Mouse (Mus musculus) adrenal gland, adult 18-20 months (tissue): ENCODE measurements at regions not wholly inside any gene's neighbourhood (a gene's known extent, or its start where the extent isn't known, plus 50 kb on each side); places are given as distances from the start of the nearest gene placed in this dataset.
A peak's percentile ranks its signal among the peaks of the same experiment; 100 is the strongest.

Source experiments
- DNase-seq, 2 experiments: peaks; one replicate each; pipeline ENCODE4 v3.0.0; 2021 to 2022; ENCODE audit warnings: low spot score in 2 of 2

DNA sequence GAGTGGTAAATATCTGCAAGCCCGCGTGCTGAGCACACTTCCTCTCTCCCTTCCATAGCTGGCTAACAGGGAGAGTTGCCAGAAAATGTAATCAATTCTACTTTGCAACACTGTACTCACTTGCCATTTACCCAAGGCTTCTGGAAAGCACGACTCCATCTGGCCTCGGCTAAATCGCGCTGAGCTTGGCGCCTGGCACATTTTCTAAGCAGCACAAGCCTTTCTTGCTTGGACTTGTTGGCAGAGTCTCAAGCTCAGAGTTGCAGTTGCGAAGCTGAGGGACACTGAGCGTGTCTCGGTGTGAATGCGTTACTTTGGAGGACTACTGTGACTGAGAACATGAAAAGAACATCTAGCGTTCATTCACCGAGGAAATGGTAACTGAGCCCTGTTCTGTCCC is 164.9 kb upstream of the Lmcd1 start:
- DNase-seq, result no peak

DNA sequence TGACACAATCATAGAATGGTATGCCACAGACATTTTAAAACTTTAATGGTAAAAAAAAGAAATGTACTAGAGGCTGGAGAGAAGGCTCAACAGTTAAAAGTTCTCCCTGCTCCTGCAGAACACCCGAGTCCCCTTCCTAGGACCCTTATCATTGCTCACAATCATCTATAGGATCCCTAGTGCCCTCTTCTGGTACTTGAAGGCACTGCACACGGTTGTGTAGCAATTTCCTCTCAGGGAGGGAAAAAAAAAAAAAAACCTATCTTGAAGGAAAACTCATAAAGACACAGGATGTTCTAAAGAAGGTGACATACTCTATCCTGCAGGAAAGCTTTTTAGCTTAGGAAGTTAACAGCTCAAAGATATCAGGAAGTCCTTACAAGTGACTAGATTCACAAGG is 154.4 kb upstream of the Lmcd1 start:
- no peak for DNase-seq

DNA sequence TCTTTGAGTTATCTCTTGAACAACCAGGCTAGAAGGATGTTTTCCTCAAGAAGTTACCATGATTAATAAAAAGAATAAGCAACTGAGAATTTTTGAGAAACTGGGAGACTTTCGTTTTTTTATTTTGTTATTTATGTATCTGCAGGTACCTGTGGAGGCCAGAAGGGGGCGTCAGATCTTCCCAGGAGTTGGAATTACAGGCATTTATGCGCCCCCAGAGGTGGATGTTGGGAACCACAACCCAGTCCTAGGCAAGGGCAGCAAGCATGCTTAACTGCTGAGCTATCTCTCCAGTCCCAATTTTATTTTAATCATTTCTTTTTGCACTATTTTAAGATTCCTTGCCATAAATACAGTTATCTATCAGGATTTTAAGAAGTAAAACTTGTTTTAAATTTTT is 140.0 kb upstream of the Lmcd1 start:
- DNase-seq, result peak; percentile 6 to 22

DNA sequence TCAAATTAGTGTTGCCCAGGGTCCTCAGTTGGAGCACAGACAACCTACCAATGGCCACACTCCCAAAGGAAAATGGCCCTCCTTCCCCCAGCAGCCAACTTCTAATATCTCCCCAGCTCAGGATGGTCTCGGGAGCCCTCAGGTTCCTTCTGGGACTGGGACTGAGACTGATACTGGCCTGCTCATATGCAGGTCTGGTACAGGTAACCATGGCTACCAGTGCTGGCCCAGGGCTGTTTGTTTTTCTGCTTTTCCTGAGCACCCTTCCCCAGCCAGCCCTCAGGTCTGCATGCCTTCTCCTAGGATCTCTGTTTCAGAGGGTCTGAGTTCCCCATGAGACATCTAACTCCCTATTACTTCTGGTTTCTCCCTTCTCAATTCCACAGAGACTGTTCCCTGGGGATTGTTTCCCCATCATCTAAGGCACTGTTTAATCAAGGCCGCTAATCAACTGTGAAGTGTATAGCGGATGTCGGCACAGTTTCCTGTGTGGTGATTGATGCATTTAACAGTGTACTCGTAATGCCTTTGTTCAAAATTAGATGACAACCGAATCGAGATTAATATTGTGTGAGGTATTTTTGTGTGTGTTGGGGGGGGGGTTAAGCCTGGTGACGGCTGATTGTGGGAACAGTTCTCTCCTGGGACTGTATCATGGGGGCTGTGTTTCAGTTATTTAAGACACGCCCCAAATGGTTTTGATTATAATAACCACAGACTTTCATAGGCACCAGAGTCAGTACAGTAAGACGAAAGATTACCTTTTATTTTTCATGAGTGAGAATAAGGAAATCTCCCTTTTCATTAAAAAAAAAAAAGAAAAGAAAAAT is 120.8 kb upstream of the Lmcd1 start:
- no peak for DNase-seq

DNA sequence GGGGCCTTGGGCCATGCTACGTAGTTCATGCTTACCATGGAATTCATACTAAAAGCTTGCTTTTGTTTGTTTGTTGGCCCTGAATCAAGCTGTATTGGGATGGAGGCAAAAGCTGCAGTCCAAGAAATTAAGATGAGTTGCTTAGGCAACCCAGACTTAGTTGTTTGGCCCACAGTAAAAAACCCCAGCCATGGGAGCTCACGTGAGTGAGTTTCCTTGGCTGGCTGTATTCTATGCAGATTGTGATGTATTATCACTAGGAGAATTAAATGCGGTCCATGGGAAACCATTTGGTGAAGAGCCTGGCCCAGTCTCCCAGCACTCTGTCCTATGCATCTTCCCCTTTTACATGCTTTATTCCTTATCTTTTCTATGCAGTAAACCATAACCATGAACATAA is 106.1 kb upstream of the Lmcd1 start:
- DNase-seq, result no peak

DNA sequence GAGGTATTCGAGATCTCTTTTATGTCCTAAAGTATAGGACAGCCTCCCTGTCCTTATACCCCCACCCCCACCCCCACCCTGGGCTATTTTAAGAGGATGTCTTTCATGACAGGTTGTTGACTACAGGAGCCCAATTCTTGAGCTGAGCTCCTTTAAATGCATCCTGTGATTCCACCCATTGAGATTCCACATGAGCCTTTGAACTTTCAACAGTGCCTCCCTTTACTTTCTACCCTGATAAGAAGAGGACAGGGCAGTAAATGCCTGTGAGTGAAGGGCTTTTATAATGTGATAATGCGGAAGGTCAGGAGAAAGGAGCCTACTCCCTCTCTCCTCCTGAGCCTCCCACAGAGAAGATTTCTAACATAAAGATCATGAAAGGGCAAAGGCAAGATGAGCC is 97.2 kb upstream of the Lmcd1 start:
- no peak for DNase-seq

DNA sequence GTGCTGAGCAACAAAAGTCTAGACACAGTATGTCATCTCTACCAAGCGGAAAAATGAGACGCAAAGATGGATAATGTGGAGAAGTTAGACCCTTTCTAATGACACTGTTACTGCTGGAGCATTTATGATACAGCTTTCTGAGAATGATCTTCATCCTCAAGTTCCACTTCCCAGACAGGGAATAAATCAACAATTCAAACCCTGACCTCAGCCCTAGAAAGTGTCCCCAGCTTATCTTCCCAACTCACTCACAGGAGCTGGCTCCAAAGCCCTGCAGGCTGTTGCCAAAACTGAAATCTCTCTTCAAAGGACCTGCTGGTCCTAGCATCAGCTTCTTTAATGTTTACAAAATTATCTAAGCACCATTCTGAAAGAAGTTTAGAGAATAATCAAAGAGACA is 85.9 kb upstream of the Lmcd1 start:
- no peak for DNase-seq

DNA sequence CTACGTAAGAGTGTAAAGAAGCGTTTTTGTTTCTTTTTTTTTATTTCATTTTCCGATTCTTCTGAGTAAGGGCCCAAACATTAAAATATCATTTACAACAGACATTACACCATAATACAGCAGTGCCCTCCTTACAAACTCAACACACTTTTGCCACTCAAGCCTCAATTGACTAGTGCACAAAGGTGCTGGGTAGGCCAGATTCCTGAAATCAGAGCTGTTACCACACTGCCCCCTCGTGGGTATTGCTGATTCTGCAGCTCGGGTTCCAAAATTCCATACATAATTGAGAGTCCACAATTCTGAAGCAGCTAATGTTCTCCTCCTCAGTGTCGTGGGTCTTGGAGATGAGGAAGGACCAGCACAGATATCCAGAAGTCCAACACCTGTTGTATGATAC is 82.5 kb upstream of the Lmcd1 start:
- peak; percentile 63 to 68 for DNase-seq

DNA sequence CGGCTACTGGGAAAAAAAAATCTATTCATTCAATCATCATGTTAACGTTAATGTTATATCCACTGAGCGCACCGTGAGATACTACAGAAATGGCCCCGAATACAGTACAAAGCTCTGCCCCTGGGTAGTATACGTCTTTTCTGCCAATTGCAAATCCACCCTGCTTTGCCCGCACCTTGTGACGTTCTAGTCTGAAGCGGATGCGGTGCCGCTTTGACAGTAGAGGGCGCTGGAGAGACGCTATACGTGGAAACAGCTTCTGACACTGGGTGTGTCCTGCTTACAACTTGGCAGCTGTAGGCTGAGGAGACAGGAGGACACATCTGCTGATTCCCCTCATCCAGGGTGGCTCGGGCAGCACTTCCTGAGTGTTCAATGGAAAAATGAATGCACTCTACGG is 76.1 kb upstream of the Lmcd1 start:
- DNase-seq, result peak; percentile 72 to 76

DNA sequence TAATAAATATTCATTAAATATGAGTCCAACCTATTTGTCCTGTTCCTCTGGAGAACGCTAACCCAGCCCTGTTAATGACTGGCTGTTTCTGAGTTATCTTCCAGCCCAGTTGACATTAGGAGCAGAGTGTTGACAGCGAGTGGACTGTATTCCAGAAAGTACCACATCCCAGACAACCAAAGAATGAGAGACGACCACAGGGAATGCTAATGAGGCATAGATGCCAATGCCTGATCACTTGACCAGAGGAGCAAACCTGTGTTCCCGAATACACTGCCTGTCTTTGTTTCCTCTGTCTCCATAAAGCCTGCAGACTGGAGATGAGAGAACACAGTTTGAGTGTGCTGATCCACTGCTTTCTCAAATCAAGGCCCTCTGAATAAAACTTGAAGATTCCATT is 74.3 kb upstream of the Lmcd1 start:
- no peak for DNase-seq

DNA sequence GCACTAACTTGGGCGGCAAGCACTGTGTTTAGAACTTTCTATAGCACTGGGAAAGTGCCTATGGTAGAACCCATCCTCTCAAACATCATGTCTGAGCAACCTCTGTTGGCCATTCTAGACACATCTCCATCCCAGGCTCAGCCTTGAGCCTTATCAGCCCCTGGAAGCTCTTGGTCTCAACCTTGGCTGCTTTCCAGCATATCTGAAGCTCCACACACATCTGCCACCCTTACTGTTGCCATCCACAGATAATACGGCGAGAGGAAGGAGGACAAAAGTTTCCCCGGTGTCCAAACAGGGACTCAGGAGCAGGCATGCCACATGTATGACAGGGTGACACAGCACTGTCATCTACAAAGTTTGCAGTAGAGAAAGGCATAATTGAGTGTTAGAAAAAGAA is 71.4 kb upstream of the Lmcd1 start:
- no peak for DNase-seq

DNA sequence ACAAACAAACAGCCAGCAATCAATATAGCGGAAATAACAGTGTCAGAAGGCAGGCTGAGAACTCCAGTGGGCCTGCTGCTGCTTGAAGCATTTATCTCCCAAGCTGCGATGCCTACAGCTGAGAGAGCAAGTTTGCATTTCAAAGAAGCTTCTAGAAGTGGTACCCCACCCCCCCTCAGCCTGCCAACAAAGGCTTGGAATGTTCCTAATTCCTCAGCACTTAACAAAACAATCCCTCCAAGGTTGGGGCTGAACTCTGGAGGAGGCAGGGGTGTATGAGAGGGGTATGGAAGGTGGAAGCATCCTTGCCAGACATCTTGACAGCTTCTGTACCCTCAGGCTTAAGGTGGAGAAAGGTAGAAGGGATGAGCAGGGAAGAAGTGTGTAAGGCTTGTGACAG is 70.2 kb upstream of the Lmcd1 start:
- no peak for DNase-seq

DNA sequence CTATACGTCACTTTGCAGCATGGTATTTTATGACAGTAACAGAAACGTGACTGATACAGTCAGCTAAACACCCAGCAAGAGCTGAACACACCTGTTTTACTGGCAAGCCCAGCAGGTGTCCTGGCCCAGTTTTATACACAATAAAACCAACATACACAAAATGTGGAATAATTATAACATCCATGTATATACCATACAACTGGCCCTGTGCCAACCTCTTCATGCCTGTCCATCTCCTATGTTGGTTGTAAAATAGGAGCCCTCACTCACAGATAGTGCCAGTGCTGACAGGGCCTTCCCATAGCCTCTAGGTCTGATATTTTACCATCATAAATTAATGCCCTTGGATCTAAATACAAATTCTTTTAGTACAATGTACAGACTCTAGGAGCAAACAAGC is 68.6 kb upstream of the Lmcd1 start:
- no peak for DNase-seq

DNA sequence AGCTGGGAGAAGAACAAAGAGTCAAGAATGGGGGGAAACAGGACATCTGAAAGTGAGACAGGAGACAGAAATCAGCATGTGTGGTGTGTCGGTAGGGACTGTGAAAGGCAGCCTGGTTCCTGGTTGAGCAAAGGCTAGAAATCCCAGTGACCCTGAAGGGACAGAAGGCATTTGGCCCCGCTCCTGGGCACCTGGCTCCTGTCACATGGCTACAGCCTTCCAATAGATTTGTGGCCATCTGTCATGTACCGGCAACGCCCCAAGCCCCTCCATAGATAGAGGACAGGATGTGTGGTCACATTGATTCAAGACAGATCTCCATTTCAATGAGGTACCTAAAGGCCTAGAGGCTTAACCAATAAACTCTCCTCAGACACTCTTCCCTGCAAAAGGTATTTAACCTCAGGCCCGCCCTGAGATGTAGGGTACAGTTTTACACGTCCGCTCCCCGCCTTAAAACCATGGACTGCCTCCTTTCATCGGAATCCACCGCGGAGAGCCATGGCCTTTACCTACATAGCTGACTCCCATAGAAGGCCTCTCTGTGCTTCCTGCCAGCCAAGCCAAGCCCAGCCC is 68.0 kb upstream of the Lmcd1 start:
- DNase-seq, result no peak

DNA sequence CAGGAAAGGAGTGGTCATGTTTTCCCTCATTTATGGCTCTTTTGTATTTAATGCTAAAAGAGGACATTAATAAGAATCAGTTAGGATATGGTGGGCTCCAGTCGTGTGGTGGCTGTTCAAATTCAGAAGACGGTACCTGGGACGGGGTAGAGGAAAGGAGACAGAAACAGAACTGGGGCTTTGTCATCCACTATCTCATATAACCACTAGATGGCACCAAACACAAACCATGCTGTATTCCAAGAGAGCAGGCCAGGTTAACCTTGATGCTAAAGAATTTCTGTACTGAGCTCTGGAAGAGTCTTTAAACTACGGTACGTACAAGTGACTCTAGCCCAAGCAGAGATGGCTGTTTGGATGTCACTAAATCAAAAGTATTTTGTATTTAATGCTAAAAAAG is 66.3 kb upstream of the Lmcd1 start:
- DNase-seq, result peak in 1 of 2 experiments; percentile 24

DNA sequence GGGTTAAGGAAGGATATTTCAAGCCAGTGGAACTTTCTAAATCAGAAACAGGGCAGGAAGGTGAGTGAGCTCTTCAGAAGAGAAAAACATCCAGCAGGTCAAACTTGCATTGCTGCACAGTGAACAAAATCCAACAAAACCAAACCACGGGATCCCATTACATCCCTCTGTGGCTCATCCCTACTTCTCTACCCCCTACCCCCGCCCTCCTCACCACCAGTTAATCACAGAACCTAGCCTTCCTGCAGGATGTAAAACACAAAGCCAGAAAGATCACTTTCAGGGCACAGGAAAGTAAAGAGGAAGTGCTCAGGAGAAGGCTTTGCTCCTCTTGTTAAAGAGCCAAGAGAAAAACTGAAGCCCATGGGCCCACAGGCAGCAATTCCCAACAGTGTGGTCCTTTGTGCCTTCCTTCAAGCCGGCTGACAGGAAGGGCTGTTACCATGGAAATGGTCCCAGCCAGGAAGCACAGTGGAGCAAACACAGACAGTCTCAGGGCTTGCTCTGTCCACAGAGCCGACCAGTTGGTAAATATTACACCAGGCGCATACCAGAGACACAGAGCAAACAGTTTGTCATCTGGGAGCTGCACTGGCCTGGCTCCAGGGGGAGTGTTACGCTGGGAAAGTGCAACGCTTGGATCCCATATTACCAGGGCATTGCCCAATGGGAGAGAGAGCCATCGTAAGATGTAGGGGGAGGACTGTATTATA is 63.2 kb upstream of the Lmcd1 start:
- DNase-seq, result peak in 1 of 2 experiments; percentile 33

DNA sequence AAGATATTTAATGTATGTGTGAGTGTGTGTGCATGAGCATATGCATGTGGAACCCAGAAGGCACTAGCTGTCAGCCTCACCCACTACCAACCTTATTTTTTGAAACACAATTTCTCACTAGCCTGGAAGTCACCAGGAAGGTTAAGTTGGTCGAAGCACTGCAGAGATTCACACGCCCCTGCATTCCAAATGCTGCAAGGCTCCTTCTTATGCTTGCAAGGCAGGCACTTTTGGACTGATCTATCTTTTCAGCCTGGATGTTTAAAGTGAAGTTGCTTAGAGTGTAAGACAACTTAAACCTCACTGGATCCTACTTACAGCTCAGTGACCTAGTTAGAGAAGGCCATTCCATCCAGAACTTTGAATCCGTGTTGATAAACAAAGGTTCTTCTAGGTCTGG is 56.7 kb upstream of the Lmcd1 start:
- DNase-seq, result no peak

DNA sequence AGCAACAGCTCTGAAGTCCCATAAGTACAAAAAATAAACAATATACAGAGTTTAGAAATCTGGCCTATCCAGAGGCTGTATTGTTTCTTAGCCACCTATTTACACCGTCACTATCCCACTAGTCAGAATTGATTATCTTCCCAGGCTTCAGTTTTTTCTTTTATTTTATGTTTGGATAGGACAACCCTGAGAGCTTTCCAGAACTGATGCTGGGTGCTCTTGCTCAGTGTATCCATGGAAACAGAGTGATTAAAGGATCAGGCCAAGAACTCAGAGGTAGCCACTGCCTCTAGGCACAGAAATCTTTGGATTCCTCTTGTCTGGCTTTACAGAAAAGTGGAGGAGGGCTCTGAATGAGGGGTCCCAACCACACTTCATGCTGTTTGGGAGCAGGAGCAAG is 55.3 kb upstream of the Lmcd1 start:
- no peak for DNase-seq

DNA sequence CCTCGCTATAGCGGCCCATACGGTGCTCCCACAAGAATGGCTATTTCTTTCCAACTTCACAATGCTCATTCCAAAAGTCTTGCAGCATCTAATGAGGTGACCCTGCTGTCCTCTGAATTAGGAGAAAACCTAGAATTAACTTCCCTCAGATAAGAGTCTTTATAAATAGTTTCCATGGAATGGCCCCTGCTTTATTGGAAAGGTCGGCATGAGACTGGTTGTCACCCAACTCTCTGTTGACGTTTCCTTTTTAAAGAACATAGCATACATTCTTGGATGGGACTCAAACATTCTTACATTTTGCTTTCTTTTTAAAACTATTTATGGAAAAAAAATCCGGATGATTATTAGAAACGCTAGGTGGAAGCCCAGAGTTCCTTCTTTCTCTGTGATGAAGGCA is 53.9 kb upstream of the Lmcd1 start:
- no peak for DNase-seq

DNA sequence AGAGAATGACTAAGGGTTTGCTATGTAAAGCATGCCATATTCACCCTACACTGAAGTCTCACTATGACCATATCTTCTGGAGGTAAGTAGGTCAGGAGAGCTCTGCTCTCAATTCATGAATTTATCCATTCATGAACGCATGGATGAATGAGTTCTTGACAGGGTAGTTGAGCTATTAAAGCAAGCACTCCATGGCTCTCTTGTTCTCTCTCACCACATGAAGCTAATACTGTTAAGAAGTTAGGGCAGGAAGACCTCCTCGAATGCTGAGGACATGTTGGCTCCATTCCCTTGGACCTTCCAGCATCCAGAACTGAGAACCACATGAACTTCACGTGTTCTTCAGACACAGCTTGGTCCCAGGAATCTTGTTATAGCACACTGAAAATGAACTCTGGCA is 53.4 kb upstream of the Lmcd1 start:
- DNase-seq, result no peak

DNA sequence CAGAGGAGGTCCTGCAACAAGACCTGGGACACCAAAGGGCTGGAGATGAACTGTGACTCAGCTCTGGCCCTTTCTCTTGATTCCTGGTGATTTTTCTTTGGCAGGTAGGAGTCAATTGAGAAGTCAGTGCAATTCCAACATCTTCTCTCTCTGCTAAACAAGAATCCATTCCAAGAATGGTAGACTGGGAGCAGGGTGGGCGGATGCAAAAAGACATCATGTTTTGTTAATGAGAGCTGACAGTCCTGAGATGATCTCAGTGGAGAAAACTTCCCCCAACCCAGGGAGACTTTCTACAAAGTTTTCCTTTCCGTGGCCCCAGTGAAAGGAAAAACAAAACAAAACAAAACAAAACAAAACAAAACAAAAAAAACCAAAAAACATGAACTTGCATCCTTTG is 52.2 kb upstream of the Lmcd1 start:
- DNase-seq, result no peak

DNA sequence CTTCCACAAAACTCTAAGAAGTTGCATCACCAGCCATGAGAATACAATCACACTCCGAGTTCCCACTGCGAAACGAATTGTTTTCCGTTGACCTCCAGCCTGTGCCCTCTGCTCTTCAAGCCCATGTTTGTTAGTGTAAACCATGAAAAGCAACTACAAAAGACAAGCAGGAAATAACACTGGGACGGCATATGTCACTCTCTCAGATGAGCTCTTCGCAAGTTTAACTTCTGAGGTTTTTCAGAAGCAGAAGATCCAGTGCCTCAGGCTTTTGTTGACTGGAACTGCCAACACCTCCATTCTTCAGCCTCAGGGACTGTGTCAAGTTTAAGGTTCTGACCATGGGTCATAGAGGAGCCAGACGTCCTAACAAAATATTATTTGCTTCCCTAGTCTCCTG is 50.2 kb upstream of the Lmcd1 start:
- DNase-seq, result no peak
